Mouse (Mus musculus) brain, adult 2 months (tissue): ENCODE measurements around the gene Mob3a.

ENCODE experiments used
- DNase-seq: peaks from one replicate; pipeline ENCODE4 v3.0.0; 2011; ENCODE audit warnings: low read depth, low spot score

The Mob3a gene

GRCm38 (mm10) chr10:80677942-80678436 is 23.8 kb downstream of the Mob3a start, which contains the start of gene Mknk2:
Mknk2 (minus strand) TSS chr10:80678112.
- DNase-seq = peak; percentile 95

- DNase-seq = peak; percentile 74
Measured at GRCm38 (mm10) chr10:80677128-80677875, 24.5 kb downstream of the Mob3a start.

- peak; percentile 100 for DNase-seq
Measured at GRCm38 (mm10) chr10:80676198-80676928, 25.4 kb downstream of the Mob3a start.

- DNase-seq = peak; percentile 53
Measured at GRCm38 (mm10) chr10:80675405-80676197, 26.2 kb downstream of the Mob3a start.

GRCm38 (mm10) chr10:80674851-80675404 is 26.8 kb downstream of the Mob3a start:
- no peak for DNase-seq

- DNase-seq = peak; percentile 55
Measured at GRCm38 (mm10) chr10:80674161-80674711, 27.5 kb downstream of the Mob3a start.

- DNase-seq = no peak
Measured at GRCm38 (mm10) chr10:80673690-80674089, 28.1 kb downstream of the Mob3a start.

- no peak for DNase-seq
Measured at GRCm38 (mm10) chr10:80671936-80672690, 29.7 kb downstream of the Mob3a start.

GRCm38 (mm10) chr10:80671251-80671650 is 30.5 kb downstream of the Mob3a start:
- no peak for DNase-seq

- no peak for DNase-seq
Measured at GRCm38 (mm10) chr10:80670531-80670930, 31.2 kb downstream of the Mob3a start.

- peak; percentile 82 for DNase-seq
Measured at GRCm38 (mm10) chr10:80669737-80670485, 31.9 kb downstream of the Mob3a start.

GRCm38 (mm10) chr10:80669018-80669417 is 32.8 kb downstream of the Mob3a start:
- no peak for DNase-seq

GRCm38 (mm10) chr10:80668614-80669013 is 33.2 kb downstream of the Mob3a start:
- DNase-seq = peak; percentile 87

- DNase-seq = no peak
Measured at GRCm38 (mm10) chr10:80666837-80667412, 34.9 kb downstream of the Mob3a start.

GRCm38 (mm10) chr10:80665981-80666733 is 35.6 kb downstream of the Mob3a start:
- DNase-seq = no peak

- DNase-seq = no peak
Measured at GRCm38 (mm10) chr10:80665459-80665858, 36.3 kb downstream of the Mob3a start.

- peak; percentile 52 for DNase-seq
Measured at GRCm38 (mm10) chr10:80665016-80665380, 36.8 kb downstream of the Mob3a start.

- peak; percentile 71 for DNase-seq
Measured at GRCm38 (mm10) chr10:80664197-80665015, 37.4 kb downstream of the Mob3a start.
